Mouse (Mus musculus): ENCODE results near the gene AC109138.7. TPM values are rescaled to one million over a fixed set of nuclear protein-coding genes. Genes with fewer than 3 reads are reported as not detected.

AC109138.7 gene
- polyA plus RNA-seq, 1 experiment from 2014 or later, result not detected

DNA sequence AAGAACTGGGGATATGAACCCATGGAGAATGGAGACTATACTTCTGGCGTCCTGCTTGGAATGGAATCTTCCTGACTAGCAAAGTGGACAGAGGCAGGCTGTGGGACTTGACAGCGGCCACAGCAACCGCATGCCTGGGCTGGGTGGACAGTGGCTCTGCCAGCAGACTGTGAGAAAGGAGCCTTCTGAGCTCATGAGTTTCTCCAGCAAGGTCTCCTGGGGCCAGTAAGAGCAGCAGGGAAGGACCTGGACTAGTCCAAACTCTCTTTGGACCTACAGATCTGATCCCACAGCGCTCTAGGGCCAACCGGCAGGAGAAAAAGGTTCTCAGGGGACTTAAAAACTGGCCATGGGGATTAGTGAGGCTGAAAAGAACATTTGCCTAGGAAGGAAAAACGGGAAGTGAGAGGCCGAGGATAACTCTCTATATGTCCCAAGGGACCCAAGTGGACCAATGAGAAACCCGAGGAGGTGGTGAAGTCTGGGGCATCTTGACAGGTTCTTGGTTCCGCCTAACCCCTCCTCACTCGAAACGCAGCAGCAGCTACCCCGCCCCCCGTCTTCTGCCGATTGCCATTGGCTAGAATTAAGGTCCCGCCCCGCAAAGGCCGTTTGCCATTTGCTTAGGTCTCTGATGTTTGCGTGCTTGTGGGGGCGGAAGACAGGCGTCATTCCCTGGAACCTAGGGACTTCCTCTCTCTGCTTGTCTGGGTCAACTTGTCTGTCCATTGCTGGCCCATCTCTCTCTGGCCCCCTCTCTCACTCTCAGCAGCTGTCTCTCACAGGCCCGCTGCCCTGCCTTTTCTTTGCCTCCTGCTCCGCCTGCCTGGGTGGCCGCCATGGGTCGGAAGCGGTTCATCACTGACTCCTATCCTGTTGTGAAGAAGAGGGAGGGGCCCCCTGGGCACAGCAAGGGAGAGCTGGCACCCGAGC, 17.4 kb downstream of the AC109138.7 start, which contains the start of gene Pold4:
TSS of gene Pold4 (plus strand) at position 647 of the 933 bp plus-strand sequence.
- H3K27me3 ChIP-seq (replicated peaks; ENCODE audit: insufficient read depth, low read length), result no peaks in the 10 kb centered on the region
- 11% methylated on average over 26 of the region's 26 CpGs for WGBS
- DNase-seq (ENCODE audit: low spot score), result peak; percentile 99
- ATAC-seq, result peak; percentile 93
- H3K27ac ChIP-seq (ENCODE audit: low read length), result peak within 1 kb of the TSS; percentile 95
- H3K4me2 ChIP-seq (replicated peaks; ENCODE audit: low read depth, low read length), result peak within 1 kb of the TSS; percentile 68
- H3K4me1 ChIP-seq (ENCODE audit: insufficient read depth, low read depth, low read length), result peaks cover 7% of the 10 kb centered on the region; the same call in 1 of the 2 replicates
- peak within 1 kb of the TSS; percentile 49 for H3K4me3 ChIP-seq (ENCODE audit: low read depth, low read length)
- TF ChIP-seq EP300 (IDR thresholded peaks at IDR 0.05) (0 out of 2 replicates have a peak, but pooled peaks have one; percentile 14), CTCF (IDR thresholded peaks at IDR 0.05) (no peak)
- no peaks in the 10 kb centered on the region for H3K36me3 ChIP-seq (ENCODE audit: insufficient read depth, low read length)
- H3K9me3 ChIP-seq (ENCODE audit: low read length), result no peaks in the 10 kb centered on the region
- H3K9ac ChIP-seq (replicated peaks; ENCODE audit: low read depth), result peak within 1 kb of the TSS; percentile 51

DNA sequence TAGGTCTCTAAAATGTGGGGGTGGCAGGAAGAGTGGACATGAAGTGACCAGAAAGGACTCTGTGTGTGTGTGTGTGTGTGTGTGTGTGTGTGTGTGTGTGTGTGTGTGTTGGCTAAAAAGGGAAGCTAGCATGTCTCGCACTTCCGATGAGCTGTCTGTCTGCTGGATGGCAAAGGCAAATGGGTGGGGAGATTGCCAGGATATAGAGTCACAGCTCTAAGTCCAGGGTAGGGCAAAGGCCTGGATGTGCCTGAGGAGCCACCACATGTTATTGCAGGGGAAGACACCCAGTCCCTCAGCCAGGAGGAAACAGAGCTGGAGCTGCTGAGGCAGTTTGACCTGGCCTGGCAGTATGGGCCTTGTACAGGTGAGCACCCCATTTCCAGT, 18.0 kb downstream of the AC109138.7 start:
- ATAC-seq, result peak; percentile 60
- Histone ChIP-seq H3K4me1 (ENCODE audit: insufficient read depth, low read depth, low read length) (peaks cover 7% of the 10 kb centered on the region; the same call in 1 of the 2 replicates), H3K9me3 (ENCODE audit: low read length) (no peaks in the 10 kb centered on the region), H3K27me3 (replicated peaks; ENCODE audit: insufficient read depth, low read length) (no peaks in the 10 kb centered on the region), H3K4me3 (ENCODE audit: low read depth, low read length) (peak overlapping the region; percentile 49), H3K36me3 (ENCODE audit: insufficient read depth, low read length) (no peaks in the 10 kb centered on the region), H3K27ac (ENCODE audit: low read length) (peak overlapping the region; percentile 95), H3K9ac (replicated peaks; ENCODE audit: low read depth) (peak overlapping the region; percentile 51), H3K4me2 (replicated peaks; ENCODE audit: low read depth, low read length) (peak overlapping the region; percentile 68)
- 28% methylated on average over 2 of the region's 2 CpGs for WGBS
- DNase-seq (ENCODE audit: low spot score), result peak; percentile 85
- TF ChIP-seq EP300 (IDR thresholded peaks at IDR 0.05), result no peak
- TF ChIP-seq CTCF (IDR thresholded peaks at IDR 0.05), result no peak; the same call in 1 of the 2 replicates

DNA sequence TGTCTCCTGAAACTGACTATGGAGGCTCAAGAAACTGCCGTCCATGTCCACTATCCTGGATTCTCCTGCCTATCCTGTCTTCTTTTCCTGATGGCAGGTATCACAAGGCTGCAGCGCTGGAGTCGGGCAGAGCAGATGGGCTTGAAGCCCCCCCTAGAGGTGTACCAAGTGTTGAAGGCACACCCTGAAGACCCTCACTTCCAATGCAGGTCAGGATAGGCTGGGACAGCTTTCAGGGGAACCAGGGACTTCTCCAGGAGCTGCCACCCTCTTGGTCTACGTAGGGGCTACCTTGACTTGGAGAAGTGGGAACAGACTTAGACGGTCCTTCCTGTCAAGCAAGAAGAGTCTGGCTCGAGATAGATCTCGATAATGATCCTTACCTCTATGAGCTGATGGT, 18.5 kb downstream of the AC109138.7 start:
- Histone ChIP-seq H3K4me2 (replicated peaks; ENCODE audit: low read depth, low read length) (peak overlapping the region; percentile 68), H3K27me3 (replicated peaks; ENCODE audit: insufficient read depth, low read length) (no peaks in the 10 kb centered on the region), H3K4me3 (ENCODE audit: low read depth, low read length) (no peak overlapping the region), H3K9ac (replicated peaks; ENCODE audit: low read depth) (0 out of 2 replicates have a peak overlapping the region, but pooled peaks have one; percentile 51), H3K27ac (ENCODE audit: low read length) (peak overlapping the region; percentile 95), H3K4me1 (ENCODE audit: insufficient read depth, low read depth, low read length) (peaks cover 4% of the 10 kb centered on the region; the same call in 1 of the 2 replicates), H3K9me3 (ENCODE audit: low read length) (no peaks in the 10 kb centered on the region), H3K36me3 (ENCODE audit: insufficient read depth, low read length) (no peaks in the 10 kb centered on the region)
- 67% methylated on average over 7 of the region's 7 CpGs for WGBS
- DNase-seq (ENCODE audit: low spot score) (no peak), ATAC-seq (no peak)
- TF ChIP-seq EP300 (IDR thresholded peaks at IDR 0.05) (no peak), CTCF (IDR thresholded peaks at IDR 0.05) (no peak)

DNA sequence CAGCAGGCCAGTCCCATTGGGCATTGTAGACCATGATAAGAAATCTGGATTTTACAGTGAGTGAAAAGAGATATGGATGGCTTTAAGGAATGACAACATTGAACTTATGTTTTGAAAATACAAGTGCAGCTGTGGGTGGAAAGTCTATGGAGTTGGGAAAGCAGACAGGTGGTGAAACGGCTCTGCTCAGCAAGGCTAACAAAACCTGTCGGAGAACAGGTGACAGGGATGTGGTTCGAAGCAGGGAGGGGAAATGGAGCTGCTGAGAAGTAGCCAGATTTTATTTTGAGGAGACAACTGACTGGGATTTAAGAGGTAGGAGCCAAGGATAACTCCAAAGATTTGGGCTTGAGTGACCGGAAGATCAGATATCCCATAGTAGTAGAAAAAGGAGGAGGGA, 20.4 kb downstream of the AC109138.7 start:
- DNase-seq (ENCODE audit: low spot score) (no peak), ATAC-seq (no peak)
- no peak for TF ChIP-seq EP300 (IDR thresholded peaks at IDR 0.05)
- no peak for TF ChIP-seq CTCF (IDR thresholded peaks at IDR 0.05)

DNA sequence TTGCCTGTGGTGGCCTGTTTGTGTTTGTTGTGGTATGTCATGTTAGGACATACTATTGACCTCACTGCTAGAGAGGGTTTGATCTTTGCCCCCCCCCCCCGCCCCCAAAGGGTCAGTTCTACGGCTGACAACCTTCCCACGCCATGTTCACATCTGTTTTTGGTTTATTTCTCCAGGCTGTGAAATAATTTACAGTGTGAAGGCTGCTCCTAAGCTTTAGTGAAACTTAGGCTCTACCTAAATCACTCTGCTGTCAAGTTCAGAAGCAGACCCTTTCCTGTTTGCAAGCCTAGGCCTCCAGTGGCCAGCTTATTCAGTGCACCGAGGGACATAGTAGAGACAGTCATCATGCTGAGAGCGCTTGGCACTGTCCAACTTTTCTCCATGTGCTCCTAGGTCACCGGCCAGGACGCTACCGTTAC, 26.1 kb downstream of the AC109138.7 start:
- Histone ChIP-seq H3K9ac (replicated peaks; ENCODE audit: low read depth) (no peak overlapping the region), H3K4me1 (ENCODE audit: insufficient read depth, low read depth, low read length) (no peaks in the 10 kb centered on the region), H3K9me3 (ENCODE audit: low read length) (no peaks in the 10 kb centered on the region), H3K27me3 (replicated peaks; ENCODE audit: insufficient read depth, low read length) (no peaks in the 10 kb centered on the region), H3K27ac (ENCODE audit: low read length) (no peak overlapping the region), H3K4me2 (replicated peaks; ENCODE audit: low read depth, low read length) (no peak overlapping the region), H3K4me3 (ENCODE audit: low read depth, low read length) (no peak overlapping the region), H3K36me3 (ENCODE audit: insufficient read depth, low read length) (no peaks in the 10 kb centered on the region)
- TF ChIP-seq CTCF (IDR thresholded peaks at IDR 0.05) (no peak), EP300 (IDR thresholded peaks at IDR 0.05) (no peak)
- 50% methylated on average over 8 of the region's 8 CpGs for WGBS
- DNase-seq (ENCODE audit: low spot score), result no peak
- ATAC-seq, result no peak

More for the DNA sequence above, 20.4 kb downstream of the AC109138.7 start:
- no peaks in the 10 kb centered on the region for H3K27me3 ChIP-seq (replicated peaks; ENCODE audit: insufficient read depth, low read length)
- no peaks in the 10 kb centered on the region for H3K36me3 ChIP-seq (ENCODE audit: insufficient read depth, low read length)
- 69% methylated on average over 4 of the region's 4 CpGs for WGBS
- H3K4me2 ChIP-seq (replicated peaks; ENCODE audit: low read depth, low read length), result no peak overlapping the region
- no peak overlapping the region for H3K9ac ChIP-seq (replicated peaks; ENCODE audit: low read depth)
- H3K4me3 ChIP-seq (ENCODE audit: low read depth, low read length), result no peak overlapping the region
- no peaks in the 10 kb centered on the region for H3K9me3 ChIP-seq (ENCODE audit: low read length)
- peaks cover 4% of the 10 kb centered on the region; the same call in 1 of the 2 replicates for H3K4me1 ChIP-seq (ENCODE audit: insufficient read depth, low read depth, low read length)
- no peak overlapping the region for H3K27ac ChIP-seq (ENCODE audit: low read length)

DNA sequence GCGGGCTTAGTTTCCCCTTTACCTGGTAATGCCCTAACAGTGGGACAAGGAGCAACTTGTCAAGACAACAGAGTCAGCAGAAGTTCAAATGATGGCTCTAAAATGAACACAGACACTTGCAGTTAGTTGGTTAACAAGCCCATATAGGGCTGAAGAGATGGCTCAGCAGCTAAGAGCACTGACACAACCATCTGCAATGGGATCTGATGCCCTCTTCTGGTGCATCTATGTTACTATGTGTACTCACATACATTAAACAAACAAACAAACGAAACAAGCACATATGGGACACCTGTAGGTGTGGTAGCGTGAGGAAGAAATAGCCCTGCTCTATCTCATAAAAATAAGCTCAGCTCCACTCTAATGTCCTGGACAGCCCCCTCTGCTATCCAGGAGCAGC, 28.3 kb downstream of the AC109138.7 start:
- Histone ChIP-seq H3K9me3 (ENCODE audit: low read length) (no peaks in the 10 kb centered on the region), H3K4me3 (ENCODE audit: low read depth, low read length) (no peak overlapping the region), H3K27me3 (replicated peaks; ENCODE audit: insufficient read depth, low read length) (no peaks in the 10 kb centered on the region), H3K4me2 (replicated peaks; ENCODE audit: low read depth, low read length) (no peak overlapping the region), H3K4me1 (ENCODE audit: insufficient read depth, low read depth, low read length) (no peaks in the 10 kb centered on the region), H3K27ac (ENCODE audit: low read length) (no peak overlapping the region), H3K36me3 (ENCODE audit: insufficient read depth, low read length) (no peaks in the 10 kb centered on the region), H3K9ac (replicated peaks; ENCODE audit: low read depth) (no peak overlapping the region)
- TF ChIP-seq CTCF (IDR thresholded peaks at IDR 0.05), result peak; percentile 34
- no peak for TF ChIP-seq EP300 (IDR thresholded peaks at IDR 0.05)
- 60% methylated on average over 3 of the region's 3 CpGs for WGBS
- ATAC-seq (no peak), DNase-seq (ENCODE audit: low spot score) (no peak)
